Mouse (Mus musculus) liver, adult 2 months (tissue): ENCODE results near the gene 1700021F07Rik. TPM values are rescaled to one million over a fixed set of nuclear protein-coding genes. Genes with fewer than 3 reads are reported as not detected.

Source experiments
- DNase-seq: peaks from one replicate; pipeline ENCODE4 v3.0.0-alpha.2; 2011; ENCODE audit warnings: low read depth, low spot score; ENCODE audit errors: extremely low read depth
- H3K27ac ChIP-seq: fragments of 200-500 bp; replicated peaks from 2 replicates; pipeline ENCODE4 v1.5.1; 2012; ENCODE audit warnings: low read depth, mild to moderate bottlenecking, control low read depth, inconsistent platforms, low read length; ENCODE audit not compliant: insufficient read depth
- H3K27me3 ChIP-seq: fragments of 200-500 bp; 2 replicates; pipeline ENCODE4 v1.6.1; 2012; ENCODE audit warnings: mild to moderate bottlenecking, moderate library complexity, low read length, inconsistent platforms; ENCODE audit not compliant: control insufficient read depth, insufficient read depth
- H3K36me3 ChIP-seq: fragments of 200-500 bp; 2 replicates; pipeline ENCODE4 v1.6.1; 2012; ENCODE audit warnings: low read length, inconsistent platforms; ENCODE audit not compliant: control insufficient read depth, insufficient read depth
- H3K4me1 ChIP-seq: fragments of 200-500 bp; 2 replicates; pipeline ENCODE4 v1.6.1; 2011; ENCODE audit warnings: low read length; ENCODE audit not compliant: control insufficient read depth, insufficient read depth
- H3K4me3 ChIP-seq: fragments of 200-500 bp; 2 replicates; pipeline ENCODE4 v1.5.1; 2011; ENCODE audit warnings: low read depth, mild to moderate bottlenecking, control low read depth, low read length, moderate library complexity; ENCODE audit not compliant: insufficient read depth
- H3K79me2 ChIP-seq: fragments of 200-500 bp; 2 replicates; pipeline ENCODE4 v1.6.1; 2012; ENCODE audit warnings: inconsistent platforms, mild to moderate bottlenecking, low read length, moderate library complexity; ENCODE audit not compliant: control insufficient read depth, insufficient read depth
- H3K9ac ChIP-seq: fragments of 200-500 bp; 2 replicates; pipeline ENCODE4 v1.6.1; 2012; ENCODE audit warnings: low read depth, mild to moderate bottlenecking, control low read depth, inconsistent platforms, low read length
- CTCF ChIP-seq: fragments of 200-500 bp; IDR thresholded peaks from 2 replicates; pipeline ENCODE4 v1.5.1; 2011; ENCODE audit warnings: low read depth, low read length, control low read depth
- POLR2A ChIP-seq: fragments of 200-500 bp; IDR thresholded peaks from 2 replicates; pipeline ENCODE4 v1.6.1; 2011; ENCODE audit warnings: low read length, control low read depth; ENCODE audit not compliant: insufficient read depth; ENCODE audit errors: extremely low read depth
- WGBS: fragments of 180-500 bp; shearing (Covaris S2); methylation state at CpG from one replicate; pipeline ENCODE4 v1.1.7; 2018; 5-methylcytosine and 5-hydroxymethylcytosine counted together
- polyA plus RNA-seq: library from polyadenylated mRNA; depleted of rRNA; stranded (reverse); fragments of >200 nt; gene quantifications from 2 replicates; pipeline ENCODE4 v1.2.3, GENCODE M21; 2012; rRNA removed
- total RNA-seq: library from RNA; depleted of rRNA; stranded (reverse); fragments of >200 nt; gene quantifications from 2 replicates; pipeline ENCODE4 v1.2.3, GENCODE M21; 2014; rRNA removed

The 1700021F07Rik gene
- total RNA-seq (not detected in 2 replicates), polyA plus RNA-seq (not detected in 2 replicates)

GRCm38 (mm10) chr2:173522376-173522775 lies at the start of gene 1700021F07Rik:
1700021F07Rik (plus strand) TSS chr2:173522586.
- no peaks in the 10 kb centered on the region for H3K4me1 ChIP-seq
- no peaks in the 10 kb centered on the region for H3K79me2 ChIP-seq

GRCm38 (mm10) chr2:173473233-173473632 lies 49.2 kb upstream of the 1700021F07Rik start:
- 30% methylated on average over 11 of the region's 11 CpGs for WGBS

More at GRCm38 (mm10) chr2:173522376-173522775, at the start of gene 1700021F07Rik:
- H3K9ac ChIP-seq: no peak within 1 kb of the TSS
- H3K27me3 ChIP-seq: no peaks in the 10 kb centered on the region
- no peak for DNase-seq
- TF ChIP-seq CTCF: no peak
- TF ChIP-seq POLR2A: no peak
- H3K27ac ChIP-seq: no peak within 1 kb of the TSS
- H3K4me3 ChIP-seq: no peak within 1 kb of the TSS
- no peaks in the 10 kb centered on the region for H3K36me3 ChIP-seq
- 89% methylated on average over 18 of the region's 18 CpGs for WGBS

GRCm38 (mm10) chr2:173479050-173479449 lies 43.3 kb upstream of the 1700021F07Rik start:
- no peaks in the 10 kb centered on the region for H3K36me3 ChIP-seq
- H3K9ac ChIP-seq: no peak overlapping the region
- H3K4me3 ChIP-seq: no peak overlapping the region
- no peaks in the 10 kb centered on the region for H3K27me3 ChIP-seq
- H3K27ac ChIP-seq: no peak overlapping the region
- no peak for DNase-seq
- TF ChIP-seq CTCF (no peak), POLR2A (no peak)
- WGBS: 66% methylated on average over 12 of the region's 12 CpGs
- no peaks in the 10 kb centered on the region for H3K79me2 ChIP-seq
- H3K4me1 ChIP-seq: no peaks in the 10 kb centered on the region

More at GRCm38 (mm10) chr2:173473233-173473632, 49.2 kb upstream of the 1700021F07Rik start:
- Histone ChIP-seq H3K36me3 (no peaks in the 10 kb centered on the region), H3K27ac (no peak overlapping the region), H3K79me2 (no peaks in the 10 kb centered on the region), H3K27me3 (peaks cover 3% of the 10 kb centered on the region; the same call in 1 of the 2 replicates), H3K4me1 (no peaks in the 10 kb centered on the region), H3K4me3 (no peak overlapping the region), H3K9ac (no peak overlapping the region)
- TF ChIP-seq POLR2A (no peak), CTCF (no peak)
- no peak for DNase-seq

- no peak for DNase-seq
- 71% methylated on average over 4 of the region's 4 CpGs for WGBS
- no peaks in the 10 kb centered on the region for H3K79me2 ChIP-seq
Observed at GRCm38 (mm10) chr2:173484486-173484885, 37.9 kb upstream of the 1700021F07Rik start.

GRCm38 (mm10) chr2:173499612-173500011 lies 22.8 kb upstream of the 1700021F07Rik start:
- no peak for DNase-seq
- H3K9ac ChIP-seq: no peak overlapping the region
- no peaks in the 10 kb centered on the region for H3K36me3 ChIP-seq
- no peaks in the 10 kb centered on the region for H3K4me1 ChIP-seq
- H3K4me3 ChIP-seq: no peak overlapping the region
- WGBS: 95% methylated on average over 2 of the region's 2 CpGs
- TF ChIP-seq CTCF (no peak), POLR2A (no peak)
- no peaks in the 10 kb centered on the region for H3K79me2 ChIP-seq
- no peaks in the 10 kb centered on the region for H3K27me3 ChIP-seq
- H3K27ac ChIP-seq: no peak overlapping the region

More at GRCm38 (mm10) chr2:173484486-173484885, 37.9 kb upstream of the 1700021F07Rik start:
- H3K4me3 ChIP-seq: no peak overlapping the region
- H3K9ac ChIP-seq: no peak overlapping the region
- no peak overlapping the region for H3K27ac ChIP-seq
- TF ChIP-seq CTCF: no peak
- no peak for TF ChIP-seq POLR2A
- H3K4me1 ChIP-seq: no peaks in the 10 kb centered on the region
- H3K27me3 ChIP-seq: no peaks in the 10 kb centered on the region
- no peaks in the 10 kb centered on the region for H3K36me3 ChIP-seq

- H3K4me3 ChIP-seq: no peak overlapping the region
- H3K27me3 ChIP-seq: no peaks in the 10 kb centered on the region
- H3K27ac ChIP-seq: no peak overlapping the region
- H3K36me3 ChIP-seq: no peaks in the 10 kb centered on the region
- no peaks in the 10 kb centered on the region for H3K4me1 ChIP-seq
- 83% methylated on average over 6 of the region's 6 CpGs for WGBS
- no peaks in the 10 kb centered on the region for H3K79me2 ChIP-seq
- TF ChIP-seq CTCF: no peak
- no peak for TF ChIP-seq POLR2A
- no peak overlapping the region for H3K9ac ChIP-seq
- no peak for DNase-seq
Observed at GRCm38 (mm10) chr2:173513977-173514376, 8.4 kb upstream of the 1700021F07Rik start.
